Mouse (Mus musculus) lung, postnatal 14 days (tissue): ENCODE results near the gene Gpx3.
"Not testable (repeated sequence)": the region's sequence is repeated elsewhere in the genome, so short reads cannot be mapped to it uniquely, and the experiment has no call there.

Source experiments
- DNase-seq: peaks from one replicate; pipeline ENCODE4 v3.0.0; 2021

Gene Gpx3

GRCm38 (mm10) chr11:54949717-54950116 lies 47.5 kb downstream of the Gpx3 start:
- DNase-seq, result no peak

DNA sequence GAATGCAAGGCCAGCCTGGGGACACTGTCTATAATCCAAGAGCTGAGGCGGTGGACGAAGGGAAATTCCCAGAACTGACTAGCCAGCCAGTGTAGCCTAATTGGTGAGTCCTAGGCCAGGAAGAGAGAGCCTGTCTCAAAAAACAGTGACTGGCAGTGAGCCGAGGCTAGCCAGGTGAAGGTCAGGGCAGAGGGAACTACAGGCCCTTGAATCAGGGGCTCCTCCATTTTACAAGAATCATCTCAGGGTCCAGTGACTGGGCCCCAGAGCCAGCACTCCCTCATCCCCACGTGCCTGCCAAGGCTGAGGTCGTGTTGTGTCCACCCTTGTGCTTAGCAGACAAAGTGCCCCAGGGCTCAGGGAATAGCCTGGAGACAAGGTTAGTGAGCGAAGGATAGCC lies 48.4 kb downstream of the Gpx3 start:
- no peak for DNase-seq

DNA sequence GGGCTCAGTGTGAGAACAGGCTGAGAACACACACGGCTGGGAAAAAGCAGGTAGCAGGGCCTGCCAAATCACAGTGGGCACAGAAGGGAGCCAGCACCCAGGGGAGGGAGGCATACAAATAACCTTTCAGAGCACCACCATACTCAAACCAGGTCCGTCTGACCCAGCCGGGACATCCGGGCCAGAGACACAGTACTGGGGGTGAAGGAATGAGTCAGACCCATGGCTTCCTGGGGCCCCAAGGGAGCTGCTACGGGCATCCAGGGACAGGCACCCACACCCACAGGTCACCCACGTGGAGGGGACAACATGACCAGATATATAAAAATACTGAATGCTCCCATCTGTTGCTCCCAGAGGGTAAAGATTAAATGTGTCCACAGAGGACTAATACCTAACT lies 50.4 kb downstream of the Gpx3 start:
- DNase-seq, result no peak

DNA sequence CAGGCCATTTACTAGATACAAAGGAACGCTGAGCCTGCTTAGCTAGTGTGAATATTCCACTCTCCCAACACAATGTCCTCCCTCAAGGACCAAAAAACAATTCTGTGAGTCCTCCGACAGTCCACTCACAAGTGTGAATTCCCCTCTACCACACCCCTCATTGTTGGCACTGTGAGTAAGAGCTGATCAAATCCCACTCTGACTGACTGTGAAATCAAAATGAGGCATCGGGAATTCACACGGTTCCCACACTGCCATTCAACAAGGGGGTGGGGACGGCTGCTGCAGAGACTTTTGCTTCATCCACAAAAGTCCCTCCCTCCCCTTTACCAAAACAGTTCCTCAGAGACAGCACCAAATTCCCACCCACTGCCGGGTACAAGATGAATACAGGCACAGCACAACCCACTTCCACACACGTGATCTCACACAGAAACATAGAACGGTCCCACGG lies 51.8 kb downstream of the Gpx3 start:
- no peak for DNase-seq

GRCm38 (mm10) chr11:54954716-54955115 lies 52.5 kb downstream of the Gpx3 start:
- DNase-seq, result no peak

DNA sequence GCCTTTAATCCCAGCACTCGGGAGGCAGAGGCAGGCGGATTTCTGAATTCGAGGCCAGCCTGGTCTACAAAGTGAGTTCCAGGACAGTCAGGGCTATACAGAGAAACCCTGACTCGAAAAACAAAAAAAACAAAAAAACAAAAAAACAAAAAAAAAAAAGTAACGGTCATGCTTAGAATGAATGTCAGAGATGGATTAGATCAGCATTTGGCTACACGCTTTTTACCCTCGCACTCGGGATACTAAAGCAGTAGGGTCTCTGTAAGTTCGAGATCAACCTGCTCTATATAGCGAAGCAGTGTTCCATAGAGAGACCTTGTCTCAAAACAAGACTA lies 53.1 kb downstream of the Gpx3 start:
- DNase-seq, result not testable (repeated sequence)

- peak; percentile 99 for DNase-seq
Observed at GRCm38 (mm10) chr11:54955735-54956480, 53.7 kb downstream of the Gpx3 start.

- no peak for DNase-seq
Observed at GRCm38 (mm10) chr11:54956912-54957311, 54.7 kb downstream of the Gpx3 start.

DNA sequence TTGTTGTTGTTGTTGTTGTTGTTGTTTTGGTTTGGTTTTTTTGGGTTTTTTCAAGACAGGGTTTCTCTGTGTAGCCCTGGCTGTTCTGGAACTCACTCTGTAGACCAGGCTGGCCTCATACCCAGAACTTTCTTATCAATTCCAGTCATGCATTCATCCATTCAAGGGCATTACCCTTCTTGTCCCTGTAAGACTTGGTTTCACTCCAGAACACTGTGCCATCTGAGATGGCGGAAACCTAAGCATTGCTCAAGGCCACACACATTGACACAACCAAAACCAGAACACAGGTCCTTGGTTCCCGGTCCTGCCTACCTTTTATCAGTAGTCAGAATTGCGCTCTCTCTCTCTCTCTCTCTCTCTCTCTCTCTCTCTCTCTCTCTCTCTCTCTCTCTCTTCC lies 55.5 kb downstream of the Gpx3 start:
- DNase-seq, result not testable (repeated sequence)

GRCm38 (mm10) chr11:54958571-54959073 lies 56.4 kb downstream of the Gpx3 start:
- DNase-seq, result peak; percentile 33
